Mouse (Mus musculus) CD8-positive naive resting alpha-beta T cell, adult 2 months (primary cell): Measurements from ENCODE around the gene Rnf5.
A peak's percentile ranks its signal among the peaks of the same experiment; 100 is the strongest.

Experiments
- DNase-seq, 2 experiments: peaks; one replicate each; pipeline ENCODE4 v3.0.0; 2022; ENCODE audit warnings: low read depth in 2 of 2, low spot score in 2 of 2

Gene Rnf5

GRCm38 (mm10) chr17:34635671-34636070, 32.2 kb upstream of the Rnf5 start:
- no peak for DNase-seq

- peak; percentile 50 to 77 for DNase-seq
These were observed 28.8 kb upstream of the Rnf5 start for GRCm38 (mm10) chr17:34632261-34632691.

GRCm38 (mm10) chr17:34631647-34632046, 28.2 kb upstream of the Rnf5 start:
- no peak for DNase-seq

- DNase-seq: peak in 1 of 2 experiments; percentile 14
These were observed 27.3 kb upstream of the Rnf5 start for GRCm38 (mm10) chr17:34630761-34631301.

- peak in 1 of 2 experiments; percentile 63 for DNase-seq
These were observed 26.5 kb upstream of the Rnf5 start for GRCm38 (mm10) chr17:34629796-34630603.

- no peak for DNase-seq
These were observed 25.8 kb upstream of the Rnf5 start, which contains the start of gene Prrt1 for GRCm38 (mm10) chr17:34629221-34629751. Gene Prrt1, plus strand, starts transcription at chr17:34629533.

- DNase-seq: no peak
These were observed 25.1 kb upstream of the Rnf5 start for GRCm38 (mm10) chr17:34628644-34628967.

GRCm38 (mm10) chr17:34627943-34628643, 24.6 kb upstream of the Rnf5 start, which contains the start of gene Ppt2:
Gene Ppt2, minus strand, starts transcription at chr17:34628510.
- no peak for DNase-seq

GRCm38 (mm10) chr17:34627093-34627942, 23.8 kb upstream of the Rnf5 start:
- DNase-seq: peak; percentile 75 to 84

GRCm38 (mm10) chr17:34626773-34627092, 23.2 kb upstream of the Rnf5 start:
- DNase-seq: peak in 1 of 2 experiments; percentile 41

GRCm38 (mm10) chr17:34626062-34626772, 22.7 kb upstream of the Rnf5 start:
- no peak for DNase-seq

- no peak for DNase-seq
These were observed 21.5 kb upstream of the Rnf5 start for GRCm38 (mm10) chr17:34624981-34625380.

GRCm38 (mm10) chr17:34623161-34623560, 19.7 kb upstream of the Rnf5 start:
- no peak for DNase-seq

GRCm38 (mm10) chr17:34621006-34621405, 17.5 kb upstream of the Rnf5 start:
- DNase-seq: no peak

GRCm38 (mm10) chr17:34618999-34619398, 15.5 kb upstream of the Rnf5 start:
- DNase-seq: peak; percentile 76 to 88

GRCm38 (mm10) chr17:34615871-34616270, 12.4 kb upstream of the Rnf5 start, which contains the start of gene Egfl8:
Gene Egfl8, minus strand, starts transcription at chr17:34615971.
- DNase-seq: no peak

- no peak for DNase-seq
These were observed 10.3 kb upstream of the Rnf5 start for GRCm38 (mm10) chr17:34613830-34614229.

GRCm38 (mm10) chr17:34613054-34613645, 9.7 kb upstream of the Rnf5 start:
- no peak for DNase-seq

GRCm38 (mm10) chr17:34611050-34611449, 7.6 kb upstream of the Rnf5 start:
- no peak for DNase-seq

GRCm38 (mm10) chr17:34607997-34608396, 4.5 kb upstream of the Rnf5 start:
- no peak for DNase-seq
